17 mouse cellular contexts compared by ENCODE assay signal in the genomic region with DNA sequence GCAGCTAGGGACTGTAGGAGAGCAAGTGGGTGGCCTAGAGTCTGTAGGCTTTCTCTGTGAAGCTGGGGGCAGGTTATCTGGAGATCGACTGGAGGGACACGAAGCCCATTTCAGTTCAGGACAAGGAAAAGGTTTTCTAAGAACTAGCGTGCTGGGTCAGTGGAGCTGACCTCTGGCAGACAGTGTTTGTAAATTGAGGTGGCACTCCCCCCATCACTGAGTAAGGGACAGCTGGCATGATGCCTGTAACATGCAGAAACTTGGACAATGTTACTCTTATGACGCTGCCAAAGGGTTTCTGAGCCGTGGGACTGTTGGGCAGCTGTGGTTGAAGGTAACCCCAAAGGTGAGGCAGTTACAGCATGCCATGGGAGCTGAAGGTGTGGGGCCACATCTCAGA. TPM values are rescaled to one million over a fixed set of nuclear protein-coding genes. Genes with fewer than 3 reads are reported as not detected.
A peak's percentile ranks its signal among the peaks of the same experiment; 100 is the strongest.
DNase-seq lines count a peak whose midpoint lies in the region; ATAC-seq and TF ChIP-seq lines count a peak whose summit lies in the region.
"Had no signal": no experiment of that assay in that cellular context is flagged by ENCODE, and none has a peak within 500 bp of the region (broad histone marks: within the 10 kb centered on the region; RNA-seq: fewer than 3 reads in every experiment).

No protein-coding gene starts in this region.

- in situ Hi-C loops in CH12.LX (cut with MboI; ENCODE audit: low pct_ligation_motif_present, low pct_unique_long_range_greater_than_20kb, low sequenced_read_pairs) = no loop called here

- H3K4me1 ChIP-seq in kidney, embryonic 16.5 days (ENCODE audit: insufficient read depth, low read length) = 0 out of 2 replicates have a peak, but pooled peaks cover 2% of the 10 kb centered on the region
- peaks cover 7 to 32% of the 10 kb centered on the region in 2 experiments for H3K4me1 ChIP-seq in CH12.LX (ENCODE audit: control insufficient read depth in 1 of 2, insufficient read depth in 2 of 2)
- H3K4me1 ChIP-seq in hindbrain, embryonic 12.5 days = peaks cover 6% of the 10 kb centered on the region
- H3K4me1 ChIP-seq: embryonic facial prominence, embryonic 15.5 days had no signal

- no peak for TF ChIP-seq CTCF in CH12.LX (conservative IDR thresholded peaks at IDR 0.05 in 1 of 2, IDR thresholded peaks at IDR 0.05 in 1 of 2; ENCODE audit: low read depth in 2 of 2, low read length in 2 of 2)

- no peak overlapping the region for H3K9ac ChIP-seq in kidney, embryonic 16.5 days (replicated peaks; ENCODE audit: low read length)
- peak overlapping the region; percentile 40; the same call in 1 of the 2 replicates for H3K9ac ChIP-seq in CH12.LX (ENCODE audit: insufficient read depth, low read depth)
- no peak overlapping the region for H3K9ac ChIP-seq in hindbrain, embryonic 12.5 days
- H3K9ac ChIP-seq: embryonic facial prominence, embryonic 15.5 days; hindbrain, embryonic 15.5 days; liver, embryonic 14.5 days had no signal

- H3K4me2 ChIP-seq in kidney, embryonic 16.5 days (replicated peaks; ENCODE audit: low read depth, low read length) = no peak overlapping the region
- H3K4me2 ChIP-seq in CH12.LX (ENCODE audit: insufficient read depth, low read depth, poor library complexity, severe bottlenecking) = peak overlapping the region; percentile 45; the same call in 1 of the 2 replicates
- H3K4me2 ChIP-seq in hindbrain, embryonic 12.5 days (replicated peaks) = no peak overlapping the region
- H3K4me2 ChIP-seq: embryonic facial prominence, embryonic 15.5 days; hindbrain, embryonic 15.5 days had no signal

- TF ChIP-seq EP300 in CH12.LX (IDR thresholded peaks at IDR 0.05; ENCODE audit: low read length) = no peak

- H3K36me3 ChIP-seq in kidney, embryonic 16.5 days (ENCODE audit: insufficient read depth, low read length) = no peaks in the 10 kb centered on the region
- H3K36me3 ChIP-seq in CH12.LX (replicated peaks in 1 of 2; ENCODE audit: control insufficient read depth in 1 of 2, insufficient read depth in 1 of 2, low read length in 1 of 2) = peaks cover 8 to 28% of the 10 kb centered on the region in 2 experiments
- H3K36me3 ChIP-seq in hindbrain, embryonic 12.5 days = peaks cover 6% of the 10 kb centered on the region; the same call in 1 of the 2 replicates
- H3K36me3 ChIP-seq: embryonic facial prominence, embryonic 15.5 days had no signal

- no peak for TF ChIP-seq RAD21 in CH12.LX (IDR thresholded peaks at IDR 0.05; ENCODE audit: low read depth, low read length)

- H3K27ac ChIP-seq in kidney, embryonic 16.5 days (ENCODE audit: low read length) = no peak overlapping the region
- H3K27ac ChIP-seq in CH12.LX (ENCODE audit: insufficient read depth, low read depth) = no peak overlapping the region
- H3K27ac ChIP-seq in hindbrain, embryonic 12.5 days = no peak overlapping the region
- H3K27ac ChIP-seq: embryonic facial prominence, embryonic 15.5 days; heart, adult 2 months; hindbrain, embryonic 15.5 days; left cerebral cortex, adult 2 months; liver, embryonic 14.5 days had no signal

- H3K27me3 ChIP-seq in kidney, embryonic 16.5 days (ENCODE audit: insufficient read depth, low read length) = no peaks in the 10 kb centered on the region; the same call in 1 of the 2 replicates
- H3K27me3 ChIP-seq in CH12.LX (replicated peaks) = no peaks in the 10 kb centered on the region
- H3K27me3 ChIP-seq in hindbrain, embryonic 12.5 days = no peaks in the 10 kb centered on the region
- H3K27me3 ChIP-seq: embryonic facial prominence, embryonic 15.5 days; hindbrain, embryonic 15.5 days had no signal

- no peak for ATAC-seq in kidney, embryonic 16.5 days (ENCODE audit: low FRiP score, low TSS enrichment)
- ATAC-seq in hindbrain, embryonic 12.5 days (ENCODE audit: low FRiP score) = no peak
- ATAC-seq: intestine, embryonic 16.5 days had no signal

- H3K4me3 ChIP-seq in kidney, embryonic 16.5 days (ENCODE audit: low read length) = no peak overlapping the region
- H3K4me3 ChIP-seq in CH12.LX (replicated peaks in 1 of 3; ENCODE audit: low read depth in 2 of 3, low read length in 2 of 3, poor library complexity in 1 of 3) = no peak overlapping the region
- H3K4me3 ChIP-seq in hindbrain, embryonic 12.5 days = no peak overlapping the region
- H3K4me3 ChIP-seq: embryonic facial prominence, embryonic 15.5 days; heart, adult 2 months; hindbrain, embryonic 15.5 days; left cerebral cortex, adult 2 months had no signal

- peak; percentile 6 for DNase-seq in adrenal gland, postnatal 14 days
- DNase-seq in adrenal gland, adult 18-20 months (ENCODE audit: low spot score in 2 of 2) = no peak
- peak; percentile 23 for DNase-seq in kidney, adult 11 months
- DNase-seq in CH12.LX (ENCODE audit: extremely low read depth) = no peak
- DNase-seq in kidney, postnatal 25 days = peak; percentile 6 to 63
- DNase-seq in spleen, adult 12 weeks (ENCODE audit: low spot score) = no peak
- DNase-seq: cerebellum, adult 9-10 months; midbrain, embryonic 14.5 days; thymus, postnatal 36 days had no signal

- TF ChIP-seq POLR2A in CH12.LX (IDR thresholded peaks at IDR 0.05; ENCODE audit: low read depth, low read length) = no peak

- no peaks in the 10 kb centered on the region for H3K9me3 ChIP-seq in kidney, embryonic 16.5 days (ENCODE audit: low read length)
- no peaks in the 10 kb centered on the region for H3K9me3 ChIP-seq in CH12.LX (replicated peaks; ENCODE audit: low read length)
- no peaks in the 10 kb centered on the region for H3K9me3 ChIP-seq in hindbrain, embryonic 12.5 days (replicated peaks)
- H3K9me3 ChIP-seq: embryonic facial prominence, embryonic 15.5 days; hindbrain, embryonic 15.5 days had no signal

- H3K79me2 ChIP-seq in CH12.LX (replicated peaks; ENCODE audit: control insufficient read depth, extremely low read depth, insufficient read depth, poor library complexity, severe bottlenecking) = peaks cover 34% of the 10 kb centered on the region

- 61% methylated on average over 5 of the region's 5 CpGs for WGBS in kidney, embryonic 16.5 days
- 74% methylated on average over 5 of the region's 5 CpGs for WGBS in hindbrain, embryonic 12.5 days

- dilution Hi-C loops in CH12.LX (cut with MboI; ENCODE audit: extremely low pct_ligation_motif_present, extremely low pct_unique_long_range_greater_than_20kb, low sequenced_read_pairs) = no loop called here

TF ChIP-seq in CH12.LX, 34 proteins besides CTCF, POLR2A, EP300 and RAD21:
- no peak for TF ChIP-seq ZKSCAN1 (IDR thresholded peaks at IDR 0.05; ENCODE audit: borderline replicate concordance, low read depth, low read length)
- TF ChIP-seq USF1 (IDR thresholded peaks at IDR 0.05; ENCODE audit: low read depth, low read length) = no peak
- no peak for TF ChIP-seq MAZ (IDR thresholded peaks at IDR 0.05; ENCODE audit: low read depth, low read length)
- no peak for TF ChIP-seq SMC3 (IDR thresholded peaks at IDR 0.05; ENCODE audit: low read depth, low read length)
- TF ChIP-seq USF2 (conservative IDR thresholded peaks at IDR 0.05; ENCODE audit: low read depth, low read length) = no peak
- TF ChIP-seq MXI1 (IDR thresholded peaks at IDR 0.05; ENCODE audit: low read depth, low read length) = no peak
- TF ChIP-seq TCF12 (IDR thresholded peaks at IDR 0.05; ENCODE audit: low read depth, low read length) = no peak
- no peak for TF ChIP-seq IRF4 (IDR thresholded peaks at IDR 0.05; ENCODE audit: low read depth, low read length)
- TF ChIP-seq MYC (IDR thresholded peaks at IDR 0.05; ENCODE audit: low read depth, low read length) = no peak
- TF ChIP-seq MAFK (IDR thresholded peaks at IDR 0.05; ENCODE audit: insufficient replicate concordance, low read length) = no peak
- no peak for TF ChIP-seq ETS1 (conservative IDR thresholded peaks at IDR 0.05; ENCODE audit: low read depth, low read length)
- no peak for TF ChIP-seq HCFC1 (IDR thresholded peaks at IDR 0.05; ENCODE audit: low read depth, low read length)
- TF ChIP-seq E2F4 (IDR thresholded peaks at IDR 0.05; ENCODE audit: insufficient replicate concordance, low read depth, low read length) = no peak
- TF ChIP-seq CHD1 (IDR thresholded peaks at IDR 0.05; ENCODE audit: low read depth, low read length) = no peak
- TF ChIP-seq NELFE (IDR thresholded peaks at IDR 0.05; ENCODE audit: low read depth, low read length) = no peak
- TF ChIP-seq ZC3H11A (IDR thresholded peaks at IDR 0.05; ENCODE audit: low read depth, low read length) = no peak
- no peak for TF ChIP-seq MAX (IDR thresholded peaks at IDR 0.05; ENCODE audit: low read length)
- no peak for TF ChIP-seq BHLHE40 (IDR thresholded peaks at IDR 0.05; ENCODE audit: low read depth, low read length)
- TF ChIP-seq TBP (conservative IDR thresholded peaks at IDR 0.05; ENCODE audit: low read depth, low read length) = no peak
- TF ChIP-seq GABPA (IDR thresholded peaks at IDR 0.05; ENCODE audit: insufficient replicate concordance, low read depth, low read length) = no peak

RNA-seq across cellular contexts. Expression of gene Atp6ap2, which starts 4.4 kb away (rescaled TPM):
- 43.4 and 48.6 TPM in 2 replicates for total RNA-seq in adrenal gland, postnatal 14 days (2021)
- 10 to 100 TPM; 54.5 to 67.5 TPM for total RNA-seq in adrenal gland, adult 18-20 months (2021)
- polyA plus RNA-seq in kidney, embryonic 16.5 days (2015; fragmentation: Nextera tagmentation; extraction: Ambion mirVana) = 133 and 142 TPM in 2 replicates
- total RNA-seq in CH12.LX (2012; rRNA removed) (46.9 and 50.4 TPM in 2 replicates), CH12.LX (2014; rRNA removed) (108 and 113 TPM in 2 replicates)
- polyA plus RNA-seq in CH12.LX (2012; ENCODE audit: insufficient read length, low read depth) = 66.9 and 71.2 TPM in 2 replicates
- polyA plus RNA-seq in hindbrain, embryonic 12.5 days (2016; fragmentation: Nextera tagmentation; extraction: Ambion mirVana) = 108 and 113 TPM in 2 replicates

Comparison
In these comparisons a context has a peak if more than half of its experiments do, and no peak if none do; other contexts are left out.
1. DNase-seq: peak in adrenal gland, postnatal 14 days (single experiment), kidney, adult 11 months (single experiment) and kidney, postnatal 25 days (2 of 2); none in adrenal gland, adult 18-20 months (0 of 2), CH12.LX (single experiment) and spleen, adult 12 weeks (single experiment).